In the genomic region with DNA sequence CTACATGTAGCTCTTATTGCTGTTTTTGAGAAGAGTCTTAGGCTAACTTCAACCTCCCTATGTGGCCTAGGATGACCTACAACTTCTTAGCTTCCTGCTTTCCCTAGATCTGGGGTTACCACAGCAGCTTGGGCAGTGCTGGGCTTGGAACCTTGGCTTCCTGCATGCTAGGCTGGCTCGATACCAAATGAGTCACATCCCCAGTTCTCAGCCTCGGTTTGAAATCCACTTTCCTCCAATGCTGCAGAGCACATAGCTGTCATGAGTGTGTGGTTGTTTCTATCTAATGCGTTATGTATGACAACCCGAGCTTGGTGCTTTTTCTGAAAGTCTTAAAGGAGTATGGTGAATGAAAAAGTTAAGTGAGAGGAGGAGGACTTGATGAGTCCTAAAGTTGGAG, we compare ENCODE assay signal across 9 mouse cellular contexts. TPM values are rescaled to one million over a fixed set of nuclear protein-coding genes. Genes with fewer than 3 reads are reported as not detected.
DNase-seq lines count a peak whose midpoint lies in the region; ATAC-seq lines count a peak whose summit lies in the region.
"Had no signal": no experiment of that assay in that cellular context is flagged by ENCODE, and none has a peak within 500 bp of the region (broad histone marks: within the 10 kb centered on the region; RNA-seq: fewer than 3 reads in every experiment).

No protein-coding gene starts in this region.

- DNase-seq in heart, adult 11 months: peak; percentile 95
- DNase-seq in Muller cell, postnatal 12 days (ENCODE audit: inconsistent ontology term): peak; percentile 62
- peak; percentile 32 for DNase-seq in gastrocnemius, postnatal 10 days
- peak; percentile 46 to 54 for DNase-seq in left cerebral cortex, postnatal 36 days (ENCODE audit: low spot score in 2 of 2)
- DNase-seq in thymus, postnatal 4 days: no peak
- DNase-seq in spleen, postnatal 36 days (ENCODE audit: low spot score in 2 of 2): no peak
- DNase-seq in midbrain, embryonic 11.5 days (ENCODE audit: low spot score, missing footprints): no peak

- H3K4me1 ChIP-seq in heart, embryonic 12.5 days (replicated peaks): no peaks in the 10 kb centered on the region
- H3K4me1 ChIP-seq in midbrain, embryonic 11.5 days (ENCODE audit: control insufficient read depth, insufficient read depth, low read length): no peaks in the 10 kb centered on the region

- no peak for ATAC-seq in heart, embryonic 12.5 days (ENCODE audit: insufficient number of reproducible peaks, low FRiP score)
- no peak for ATAC-seq in midbrain, embryonic 11.5 days (ENCODE audit: low FRiP score)

- intact Hi-C loops in left cerebral cortex, postnatal 36 days (cut with DNase I): loop anchor here (2.0 kb wide), 1 partner anchor 75 kb away; the partner anchor contains the start of gene Bace2

- H3K9me3 ChIP-seq in heart, embryonic 12.5 days (replicated peaks): no peaks in the 10 kb centered on the region
- H3K9me3 ChIP-seq in midbrain, embryonic 11.5 days (ENCODE audit: control insufficient read depth, low read length): no peaks in the 10 kb centered on the region

- 51% methylated on average over 4 of the region's 4 CpGs for WGBS in heart, embryonic 12.5 days
- 83% methylated on average over 4 of the region's 4 CpGs for WGBS in midbrain, embryonic 11.5 days

- no peaks in the 10 kb centered on the region for H3K27me3 ChIP-seq in heart, embryonic 12.5 days (replicated peaks)
- H3K27me3 ChIP-seq in midbrain, embryonic 11.5 days (ENCODE audit: control insufficient read depth, insufficient read depth, low read length): no peaks in the 10 kb centered on the region

- H3K36me3 ChIP-seq in heart, embryonic 12.5 days: 0 out of 2 replicates have a peak, but pooled peaks cover 4% of the 10 kb centered on the region
- H3K36me3 ChIP-seq in midbrain, embryonic 11.5 days (ENCODE audit: control insufficient read depth, insufficient read depth, low read length): no peaks in the 10 kb centered on the region

- no peak overlapping the region for H3K9ac ChIP-seq in heart, embryonic 12.5 days
- H3K9ac ChIP-seq in midbrain, embryonic 11.5 days (ENCODE audit: low read length): no peak overlapping the region

- no peak overlapping the region for H3K4me2 ChIP-seq in heart, embryonic 12.5 days
- no peak overlapping the region for H3K4me2 ChIP-seq in midbrain, embryonic 11.5 days

- H3K27ac ChIP-seq in heart, embryonic 12.5 days (ENCODE audit: poor library complexity, severe bottlenecking): no peak overlapping the region
- H3K27ac ChIP-seq in midbrain, embryonic 11.5 days (ENCODE audit: low read depth, low read length): no peak overlapping the region

- H3K4me3 ChIP-seq in heart, embryonic 12.5 days: no peak overlapping the region
- H3K4me3 ChIP-seq in midbrain, embryonic 11.5 days (ENCODE audit: low read depth, low read length): no peak overlapping the region

RNA-seq across cellular contexts. Expression of gene Mx1, which starts 31.4 kb away (rescaled TPM):
- polyA plus RNA-seq in heart, embryonic 12.5 days (2016; fragmentation: Nextera tagmentation; extraction: Ambion mirVana): 0.22 TPM in 1 of 2 replicates, not detected in the other
- total RNA-seq in gastrocnemius, postnatal 10 days (2021): under 1 TPM; 0.38 to 0.99 TPM
- 1 to 10 TPM; 1.4 to 1.8 TPM for total RNA-seq in left cerebral cortex, postnatal 36 days (2021)
- 0.04 TPM in 1 of 2 replicates, not detected in the other for polyA plus RNA-seq in midbrain, embryonic 11.5 days (2014; fragmentation: Nextera tagmentation; extraction: Ambion mirVana)
- polyA plus RNA-seq: hindbrain, embryonic 11.5 days had no signal

Comparison
In these comparisons a context has a peak if more than half of its experiments do, and no peak if none do; other contexts are left out.
1. DNase-seq: peak in heart, adult 11 months (single experiment), Muller cell, postnatal 12 days (single experiment), gastrocnemius, postnatal 10 days (single experiment) and left cerebral cortex, postnatal 36 days (2 of 2); none in thymus, postnatal 4 days (single experiment), spleen, postnatal 36 days (0 of 2) and midbrain, embryonic 11.5 days (single experiment).